Mouse (Mus musculus) ES-Bruce4 (cell line): ENCODE results near the gene Gab3. TPM values are rescaled to one million over a fixed set of nuclear protein-coding genes. Genes with fewer than 3 reads are reported as not detected.

ENCODE experiments used
- H3K27ac ChIP-seq: 2 replicates; pipeline ENCODE4 v1.5.1; 2012; ENCODE audit warnings: low read length, inconsistent platforms; ENCODE audit not compliant: insufficient read depth
- H3K27me3 ChIP-seq: 2 replicates; pipeline ENCODE4 v1.6.1; 2012; ENCODE audit warnings: mild to moderate bottlenecking, low read length, inconsistent platforms; ENCODE audit not compliant: control insufficient read depth, poor library complexity, insufficient read depth, severe bottlenecking
- H3K36me3 ChIP-seq: 2 replicates; pipeline ENCODE4 v1.6.1; 2012; ENCODE audit warnings: inconsistent platforms, mild to moderate bottlenecking, low read length, moderate library complexity; ENCODE audit not compliant: control insufficient read depth, poor library complexity, insufficient read depth, severe bottlenecking
- H3K4me1 ChIP-seq: one replicate; pipeline ENCODE4 v1.8.1; 2011; ENCODE audit warnings: low read length; ENCODE audit not compliant: control insufficient read depth, insufficient read depth
- H3K4me3 ChIP-seq: 2 replicates; pipeline ENCODE4 v1.5.1; 2011; ENCODE audit warnings: low read depth, mild to moderate bottlenecking, low read length
- H3K9ac ChIP-seq: 2 replicates; pipeline ENCODE4 v1.6.1; 2012; ENCODE audit warnings: low read depth, mild to moderate bottlenecking, inconsistent platforms; ENCODE audit not compliant: poor library complexity, severe bottlenecking
- H3K9me3 ChIP-seq: replicated peaks from 2 replicates; pipeline ENCODE4 v1.6.1; 2012; ENCODE audit warnings: mild to moderate bottlenecking, low read length, inconsistent platforms; ENCODE audit not compliant: control insufficient read depth, poor library complexity, insufficient read depth, severe bottlenecking
- CTCF ChIP-seq: IDR thresholded peaks from one replicate; pipeline ENCODE4 v1.8.1; 2011; ENCODE audit warnings: low read depth, low read length
- EP300 ChIP-seq: IDR thresholded peaks from 2 replicates; pipeline ENCODE4 v1.6.1; 2011; ENCODE audit warnings: low read depth, low read length; ENCODE audit not compliant: insufficient read depth
- POLR2A ChIP-seq: IDR thresholded peaks from one replicate; pipeline ENCODE4 v1.8.1; 2011; ENCODE audit warnings: low read length; ENCODE audit not compliant: insufficient read depth
- polyA plus RNA-seq: library from polyadenylated mRNA; stranded (reverse); fragments of >200 nt; gene quantifications from 2 replicates; pipeline ENCODE4 v1.2.4, GENCODE M21; 2011; ENCODE audit warnings: low read depth; ENCODE audit not compliant: missing spikeins, insufficient read depth, insufficient read length

The Gab3 gene
- polyA plus RNA-seq = 0.46 and 0.82 TPM in 2 replicates

- Histone ChIP-seq H3K4me3 (peak within 1 kb of the TSS; percentile 53), H3K36me3 (no peaks in the 10 kb centered on the region), H3K27me3 (no peaks in the 10 kb centered on the region), H3K9ac (no peak within 1 kb of the TSS), H3K4me1 (no peaks in the 10 kb centered on the region), H3K27ac (no peak within 1 kb of the TSS), H3K9me3 (no peaks in the 10 kb centered on the region)
- TF ChIP-seq EP300 = no peak
- TF ChIP-seq CTCF = no peak
- TF ChIP-seq POLR2A = no peak
Measured at GRCm38 (mm10) chrX:75084774-75085508, at the start of gene Gab3. Gene Gab3 (minus strand): TSS chrX:75085458.

GRCm38 (mm10) chrX:75130467-75131160 lies 45.4 kb upstream of the Gab3 start, which contains the start of gene Mpp1:
Gene Mpp1 (minus strand): TSS chrX:75131016.
- peak within 1 kb of the TSS; percentile 79 for H3K27ac ChIP-seq
- H3K4me3 ChIP-seq = peak within 1 kb of the TSS; percentile 89
- peak within 1 kb of the TSS; percentile 67 for H3K9ac ChIP-seq
- no peaks in the 10 kb centered on the region for H3K36me3 ChIP-seq
- H3K27me3 ChIP-seq = no peaks in the 10 kb centered on the region
- TF ChIP-seq POLR2A (peak; percentile 36), EP300 (no peak)
- no peaks in the 10 kb centered on the region for H3K4me1 ChIP-seq
- no peaks in the 10 kb centered on the region for H3K9me3 ChIP-seq

- H3K27ac ChIP-seq = no peak overlapping the region
- no peaks in the 10 kb centered on the region for H3K4me1 ChIP-seq
- TF ChIP-seq EP300 (no peak), CTCF (no peak), POLR2A (no peak)
- no peaks in the 10 kb centered on the region for H3K9me3 ChIP-seq
- H3K27me3 ChIP-seq = no peaks in the 10 kb centered on the region
- no peak overlapping the region for H3K4me3 ChIP-seq
- H3K9ac ChIP-seq = no peak overlapping the region
- H3K36me3 ChIP-seq = peaks cover 2% of the 10 kb centered on the region; the same call in 1 of the 2 replicates
Measured at GRCm38 (mm10) chrX:75129474-75129873, 44.2 kb upstream of the Gab3 start.

- peaks cover 2% of the 10 kb centered on the region; the same call in 1 of the 2 replicates for H3K36me3 ChIP-seq
- H3K9me3 ChIP-seq = no peaks in the 10 kb centered on the region
- no peaks in the 10 kb centered on the region for H3K4me1 ChIP-seq
- H3K27me3 ChIP-seq = no peaks in the 10 kb centered on the region
- H3K9ac ChIP-seq = no peak overlapping the region
- no peak overlapping the region for H3K4me3 ChIP-seq
- H3K27ac ChIP-seq = no peak overlapping the region
- no peak for TF ChIP-seq EP300
- no peak for TF ChIP-seq POLR2A
- no peak for TF ChIP-seq CTCF
Measured at GRCm38 (mm10) chrX:75128333-75128980, 43.2 kb upstream of the Gab3 start.

GRCm38 (mm10) chrX:75126893-75127292 lies 41.6 kb upstream of the Gab3 start:
- no peaks in the 10 kb centered on the region for H3K9me3 ChIP-seq
- H3K4me1 ChIP-seq = no peaks in the 10 kb centered on the region
- H3K9ac ChIP-seq = no peak overlapping the region
- no peaks in the 10 kb centered on the region for H3K27me3 ChIP-seq
- H3K36me3 ChIP-seq = peaks cover 2% of the 10 kb centered on the region
- TF ChIP-seq POLR2A (no peak), CTCF (no peak), EP300 (no peak)
- no peak overlapping the region for H3K27ac ChIP-seq
- H3K4me3 ChIP-seq = no peak overlapping the region

GRCm38 (mm10) chrX:75125606-75126005 lies 40.3 kb upstream of the Gab3 start:
- TF ChIP-seq CTCF = no peak
- TF ChIP-seq EP300 = no peak
- TF ChIP-seq POLR2A = no peak
- Histone ChIP-seq H3K27ac (no peak overlapping the region), H3K4me1 (no peaks in the 10 kb centered on the region), H3K27me3 (no peaks in the 10 kb centered on the region), H3K4me3 (no peak overlapping the region), H3K9me3 (no peaks in the 10 kb centered on the region), H3K9ac (no peak overlapping the region), H3K36me3 (peaks cover 2% of the 10 kb centered on the region)
